Mouse (Mus musculus): Measurements from ENCODE around the gene Mmab.

Gene Mmab

GRCm38 (mm10) chr5:114429781-114430180, 14.1 kb downstream of the Mmab start:
- in situ Hi-C loops (cut with MseI, MboI): no loop called here

- in situ Hi-C loops (cut with MseI, MboI): no loop called here
Observed at GRCm38 (mm10) chr5:114428621-114429020, 15.2 kb downstream of the Mmab start.

- in situ Hi-C loops (cut with MseI, MboI): no loop called here
Observed at GRCm38 (mm10) chr5:114426732-114427131, 17.1 kb downstream of the Mmab start.

- in situ Hi-C loops (cut with MseI, MboI): no loop called here
Observed at GRCm38 (mm10) chr5:114423961-114424360, 19.9 kb downstream of the Mmab start.

GRCm38 (mm10) chr5:114422591-114422990, 21.3 kb downstream of the Mmab start:
- in situ Hi-C loops (cut with MseI, MboI): no loop called here

GRCm38 (mm10) chr5:114421561-114422298, 22.1 kb downstream of the Mmab start:
- in situ Hi-C loops (cut with MseI, MboI): no loop called here

GRCm38 (mm10) chr5:114418541-114418940, 25.3 kb downstream of the Mmab start:
- in situ Hi-C loops (cut with MseI, MboI): no loop called here

- in situ Hi-C loops (cut with MseI, MboI): no loop called here
Observed at GRCm38 (mm10) chr5:114416855-114417254, 27.0 kb downstream of the Mmab start.

- in situ Hi-C loops (cut with MseI, MboI): no loop called here
Observed at GRCm38 (mm10) chr5:114415606-114416005, 28.3 kb downstream of the Mmab start.

GRCm38 (mm10) chr5:114413067-114413735, 30.7 kb downstream of the Mmab start:
- in situ Hi-C loops (cut with MseI, MboI): no loop called here

GRCm38 (mm10) chr5:114412361-114412998, 31.4 kb downstream of the Mmab start:
- in situ Hi-C loops (cut with MseI, MboI): no loop called here

- in situ Hi-C loops (cut with MseI, MboI): no loop called here
Observed at GRCm38 (mm10) chr5:114410429-114410828, 33.4 kb downstream of the Mmab start.

- in situ Hi-C loops (cut with MseI, MboI): no loop called here
Observed at GRCm38 (mm10) chr5:114408846-114409245, 35.0 kb downstream of the Mmab start.

- in situ Hi-C loops (cut with MseI, MboI): no loop called here
Observed at GRCm38 (mm10) chr5:114407810-114408209, 36.0 kb downstream of the Mmab start.

- in situ Hi-C loops (cut with MseI, MboI): no loop called here
Observed at GRCm38 (mm10) chr5:114407269-114407668, 36.6 kb downstream of the Mmab start.

- in situ Hi-C loops (cut with MseI, MboI): no loop called here
Observed at GRCm38 (mm10) chr5:114406592-114406991, 37.3 kb downstream of the Mmab start.

- in situ Hi-C loops (cut with MseI, MboI): no loop called here
Observed at GRCm38 (mm10) chr5:114393169-114393568, 50.7 kb downstream of the Mmab start.

GRCm38 (mm10) chr5:114384448-114384847, 59.4 kb downstream of the Mmab start:
- in situ Hi-C loops (cut with MseI, MboI): no loop called here

- in situ Hi-C loops (cut with MseI, MboI): no loop called here
Observed at GRCm38 (mm10) chr5:114383184-114383904, 60.5 kb downstream of the Mmab start.
